Mouse (Mus musculus) bone marrow, adult 2 months (tissue): ENCODE data around the gene Arhgap25.

Experiments
- CTCF ChIP-seq: fragments of 200-500 bp; IDR thresholded peaks from 2 replicates; pipeline ENCODE4 v1.5.1; 2011; ENCODE audit warnings: low read length, control low read depth; ENCODE audit not compliant: control insufficient read depth, insufficient read depth
- POLR2A ChIP-seq: fragments of 200-500 bp; IDR thresholded peaks from 2 replicates; pipeline ENCODE4 v1.6.1; 2011; ENCODE audit warnings: low read depth, mild to moderate bottlenecking, control low read depth, low read length, borderline replicate concordance; ENCODE audit not compliant: control insufficient read depth

GRCm38 (mm10) chr6:87581581-87581980, 48.5 kb upstream of the Arhgap25 start:
- TF ChIP-seq CTCF: no peak
- no peak for TF ChIP-seq POLR2A
